Mouse (Mus musculus): ENCODE results near the gene Ctla4.

DNA sequence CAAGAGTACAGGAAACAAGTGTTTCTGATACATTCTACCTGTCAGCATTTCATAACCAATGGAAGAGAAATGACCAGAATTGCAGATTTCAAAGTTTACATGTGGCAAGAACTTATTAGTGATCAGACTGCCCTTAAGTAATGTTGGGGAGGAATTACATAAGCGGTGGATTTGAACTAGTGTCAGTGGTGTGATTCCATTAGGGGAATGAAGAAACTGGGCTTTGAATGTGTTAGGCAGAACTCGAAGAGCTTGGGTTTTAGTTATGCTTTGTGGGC, 12.1 kb downstream of the Ctla4 start:
- TF ChIP-seq CTCF (IDR thresholded peaks at IDR 0.05; ENCODE audit: control insufficient read depth, insufficient read depth, insufficient read length) (no peak), MAX (IDR thresholded peaks at IDR 0.05) (no peak)

Data from C2C12 (cell line).